Comparison of ENCODE assay signal across 8 mouse cellular contexts in the genomic region with DNA sequence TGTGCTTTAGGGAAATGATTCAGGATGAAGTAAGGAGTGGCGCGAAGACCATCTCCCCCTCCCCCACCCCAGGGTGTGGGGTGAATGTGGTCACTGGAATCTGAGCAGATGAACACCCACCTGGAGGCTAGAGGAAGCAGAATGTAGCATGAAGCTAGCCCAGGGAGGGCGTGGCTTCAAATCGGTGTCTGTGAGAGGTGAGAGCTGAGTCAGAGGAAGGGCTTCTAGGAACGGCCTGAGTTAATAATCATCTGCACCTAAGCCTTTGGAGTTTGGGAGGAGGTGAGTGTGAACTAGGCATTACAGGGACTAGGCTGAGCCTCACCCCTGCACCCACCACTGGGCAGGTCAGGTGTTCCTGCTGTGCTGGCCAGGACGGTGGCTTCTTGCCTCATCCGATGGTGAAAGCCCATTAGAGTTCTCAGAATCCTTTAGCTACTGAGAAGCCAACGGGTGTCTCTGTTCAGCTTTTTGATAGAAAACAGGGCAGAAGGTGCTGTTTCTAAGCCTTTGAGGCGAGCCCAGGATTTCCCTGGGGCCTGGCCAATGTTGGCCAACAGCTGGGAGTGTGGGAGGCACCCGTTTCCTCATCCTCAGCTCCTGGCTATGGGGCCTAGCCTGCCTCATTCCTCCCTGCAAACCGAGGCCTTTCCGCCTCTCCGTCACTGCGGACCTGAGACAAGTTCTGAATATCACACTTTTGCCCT. TPM values are rescaled to one million over a fixed set of nuclear protein-coding genes. Genes with fewer than 3 reads are reported as not detected.
A peak's percentile ranks its signal among the peaks of the same experiment; 100 is the strongest.
DNase-seq lines count a peak whose midpoint lies in the region; ATAC-seq lines count a peak whose summit lies in the region.
"Had no signal": no experiment of that assay in that cellular context is flagged by ENCODE, and none has a peak within 500 bp of the region (broad histone marks: within the 10 kb centered on the region; RNA-seq: fewer than 3 reads in every experiment).

No protein-coding gene starts in this region.

- H3K4me1 ChIP-seq in intestine, embryonic 15.5 days (replicated peaks): peaks cover 6% of the 10 kb centered on the region
- 0 out of 2 replicates have a peak, but pooled peaks cover 3% of the 10 kb centered on the region for H3K4me1 ChIP-seq in lung, embryonic 15.5 days
- H3K4me1 ChIP-seq: hindbrain, embryonic 10.5 days had no signal

- peak overlapping the region; percentile 54; the same call in 1 of the 2 replicates for H3K27ac ChIP-seq in intestine, embryonic 15.5 days
- H3K27ac ChIP-seq in lung, embryonic 15.5 days: no peak overlapping the region
- H3K27ac ChIP-seq: hindbrain, embryonic 10.5 days had no signal

- DNase-seq in NIH3T3 (ENCODE audit: low read depth): peak; percentile 12
- no peak for DNase-seq in cerebellum, adult 18-20 months
- no peak for DNase-seq in layer of hippocampus, adult 9-11 months
- no peak for DNase-seq in layer of hippocampus, adult 18-20 months (ENCODE audit: low spot score in 2 of 2)

- H3K9ac ChIP-seq in intestine, embryonic 15.5 days: no peak overlapping the region
- H3K9ac ChIP-seq in lung, embryonic 15.5 days: no peak overlapping the region

- H3K36me3 ChIP-seq in intestine, embryonic 15.5 days: no peaks in the 10 kb centered on the region
- H3K36me3 ChIP-seq in lung, embryonic 15.5 days: no peaks in the 10 kb centered on the region
- H3K36me3 ChIP-seq: hindbrain, embryonic 10.5 days had no signal

- 63% methylated on average over 14 of the region's 14 CpGs for WGBS in intestine, embryonic 15.5 days
- 70% methylated on average over 14 of the region's 14 CpGs for WGBS in lung, embryonic 15.5 days

- no peak overlapping the region for H3K4me3 ChIP-seq in intestine, embryonic 15.5 days (replicated peaks)
- no peak overlapping the region for H3K4me3 ChIP-seq in lung, embryonic 15.5 days
- H3K4me3 ChIP-seq: hindbrain, embryonic 10.5 days had no signal

- ATAC-seq in erythroblast, adult 5-6 weeks (replicated peaks; ENCODE audit: low FRiP score, poor library complexity, severe bottlenecking): peak; percentile 58
- peak; percentile 81 for ATAC-seq in intestine, embryonic 15.5 days
- 0 out of 2 replicates have a peak, but pooled peaks have one; percentile 12 for ATAC-seq in lung, embryonic 15.5 days (ENCODE audit: borderline replicate concordance, extremely low read depth, low FRiP score, low TSS enrichment)

- H3K4me2 ChIP-seq in intestine, embryonic 15.5 days (replicated peaks): no peak overlapping the region
- H3K4me2 ChIP-seq in lung, embryonic 15.5 days: no peak overlapping the region

- no peaks in the 10 kb centered on the region for H3K27me3 ChIP-seq in intestine, embryonic 15.5 days (replicated peaks)
- H3K27me3 ChIP-seq in lung, embryonic 15.5 days: no peaks in the 10 kb centered on the region

- H3K9me3 ChIP-seq in intestine, embryonic 15.5 days: no peaks in the 10 kb centered on the region
- no peaks in the 10 kb centered on the region for H3K9me3 ChIP-seq in lung, embryonic 15.5 days
- H3K9me3 ChIP-seq: hindbrain, embryonic 10.5 days had no signal

RNA-seq across cellular contexts. Expression of a gene that starts 11.8 kb away (rescaled TPM):
- not detected in 2 replicates for total RNA-seq in erythroblast, adult 5-6 weeks (2015; ENCODE audit: low replicate concordance)
- not detected in 2 replicates for total RNA-seq in erythroblast, adult 5-6 weeks (2017; ENCODE audit: low replicate concordance)
- polyA plus RNA-seq in intestine, embryonic 15.5 days (2015; fragmentation: Nextera tagmentation; extraction: Ambion mirVana): not detected in 2 replicates
- not detected in 2 replicates for polyA plus RNA-seq in lung, embryonic 15.5 days (2015; fragmentation: Nextera tagmentation; extraction: Ambion mirVana)
- not detected for total RNA-seq in layer of hippocampus, adult 18-20 months (2021)
- polyA plus RNA-seq: hindbrain, embryonic 10.5 days had no signal

RNA-seq across cellular contexts. Expression of a gene that starts 28.2 kb away (rescaled TPM):
- not detected in 2 replicates for total RNA-seq in erythroblast, adult 5-6 weeks (2015; ENCODE audit: low replicate concordance)
- not detected in 2 replicates for total RNA-seq in erythroblast, adult 5-6 weeks (2017; ENCODE audit: low replicate concordance)
- not detected in 2 replicates for polyA plus RNA-seq in intestine, embryonic 15.5 days (2015; fragmentation: Nextera tagmentation; extraction: Ambion mirVana)
- polyA plus RNA-seq in lung, embryonic 15.5 days (2015; fragmentation: Nextera tagmentation; extraction: Ambion mirVana): not detected in 2 replicates
- total RNA-seq in layer of hippocampus, adult 18-20 months (2021): not detected
- polyA plus RNA-seq: hindbrain, embryonic 10.5 days had no signal

RNA-seq across cellular contexts. Expression of a gene that starts 52.2 kb away (rescaled TPM):
- total RNA-seq in erythroblast, adult 5-6 weeks (2015; ENCODE audit: low replicate concordance): 13.4 and 17.8 TPM in 2 replicates
- total RNA-seq in erythroblast, adult 5-6 weeks (2017; ENCODE audit: low replicate concordance): 21.0 and 42.0 TPM in 2 replicates
- polyA plus RNA-seq in intestine, embryonic 15.5 days (2015; fragmentation: Nextera tagmentation; extraction: Ambion mirVana): 124 and 131 TPM in 2 replicates
- 89.7 and 90.6 TPM in 2 replicates for polyA plus RNA-seq in lung, embryonic 15.5 days (2015; fragmentation: Nextera tagmentation; extraction: Ambion mirVana)
- total RNA-seq in layer of hippocampus, adult 18-20 months (2021): 10 to 100 TPM; 32.8 to 41.4 TPM

RNA-seq across cellular contexts. Expression of a gene that starts 52.3 kb away (rescaled TPM):
- total RNA-seq in erythroblast, adult 5-6 weeks (2015; ENCODE audit: low replicate concordance): not detected in 2 replicates
- total RNA-seq in erythroblast, adult 5-6 weeks (2017; ENCODE audit: low replicate concordance): not detected in 2 replicates
- polyA plus RNA-seq in intestine, embryonic 15.5 days (2015; fragmentation: Nextera tagmentation; extraction: Ambion mirVana): 31.1 and 36.0 TPM in 2 replicates
- polyA plus RNA-seq in lung, embryonic 15.5 days (2015; fragmentation: Nextera tagmentation; extraction: Ambion mirVana): not detected in 2 replicates
- total RNA-seq in layer of hippocampus, adult 18-20 months (2021): not detected

Comparison
In these comparisons a context has a peak if more than half of its experiments do, and no peak if none do; other contexts are left out.
1. ATAC-seq: peak in every context shown above with its lines; median percentile 81 in intestine, embryonic 15.5 days; 58 in erythroblast, adult 5-6 weeks; 12 in lung, embryonic 15.5 days.